In the genomic region with DNA sequence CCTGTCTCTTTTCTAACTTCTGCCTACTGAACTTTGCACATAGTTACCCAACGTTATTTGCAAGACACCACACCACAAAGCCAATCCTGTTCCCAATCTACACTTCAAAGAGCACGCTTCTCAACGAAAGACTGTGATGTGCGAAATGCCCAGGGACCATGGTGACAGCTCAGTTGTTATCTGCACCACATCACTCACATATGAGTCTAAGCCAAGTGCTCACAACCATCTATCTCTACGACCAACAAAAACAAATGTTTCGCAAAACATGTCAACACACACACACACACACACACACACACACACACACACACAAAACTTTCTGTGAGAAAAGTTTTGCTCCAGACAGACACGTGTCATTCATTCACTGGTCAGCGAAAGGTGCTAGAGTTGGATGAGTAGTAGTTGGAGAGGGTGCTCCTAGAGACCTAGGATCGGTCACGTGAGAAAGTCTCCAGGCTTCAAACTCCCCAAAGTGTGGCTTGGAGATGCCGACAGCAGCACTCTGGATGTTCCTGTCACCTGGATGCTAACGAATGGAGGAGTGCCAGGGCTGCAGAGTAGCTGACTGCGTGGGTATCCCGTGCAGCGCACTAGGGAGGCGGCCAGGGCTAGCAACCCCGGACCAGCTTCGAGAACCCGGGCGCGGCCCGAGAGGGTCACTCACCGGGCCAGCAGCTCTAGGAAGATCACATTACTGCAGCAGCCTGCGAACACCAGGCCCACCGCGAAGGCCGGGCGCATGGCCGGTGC, we compare ENCODE assay signal across 7 mouse cellular contexts. TPM values are rescaled to one million over a fixed set of nuclear protein-coding genes. Genes with fewer than 3 reads are reported as not detected.
DNase-seq lines count a peak whose midpoint lies in the region; ATAC-seq lines count a peak whose summit lies in the region.

No protein-coding gene starts in this region.

- peaks cover 5% of the 10 kb centered on the region; the same call in 1 of the 2 replicates for H3K4me1 ChIP-seq in neural tube, embryonic 11.5 days (ENCODE audit: control insufficient read depth, insufficient read depth, low read length)
- H3K4me1 ChIP-seq in hindbrain, embryonic 13.5 days (replicated peaks), result peaks cover 13% of the 10 kb centered on the region

- WGBS in neural tube, embryonic 11.5 days, result 2% methylated on average over 29 of the region's 29 CpGs
- WGBS in hindbrain, embryonic 13.5 days, result 3% methylated on average over 29 of the region's 29 CpGs

- no peak for DNase-seq in neural tube, embryonic 11.5 days (ENCODE audit: low spot score)
- DNase-seq in neural tube, embryonic 10.5 days (ENCODE audit: extremely low spot score, low spot score), result no peak
- DNase-seq in c-Kit-negative CD71-positive TER-119-positive erythroid progenitor cells, embryonic 14.5 days (ENCODE audit: low read depth, low spot score), result peak; percentile 46
- DNase-seq in right cerebral cortex, postnatal 4 days, result no peak
- no peak for DNase-seq in gastrocnemius, postnatal 36 days

- H3K4me2 ChIP-seq in neural tube, embryonic 11.5 days (ENCODE audit: low read depth), result peak overlapping the region; percentile 76
- H3K4me2 ChIP-seq in hindbrain, embryonic 13.5 days, result peak overlapping the region; percentile 80

- no peaks in the 10 kb centered on the region for H3K36me3 ChIP-seq in neural tube, embryonic 11.5 days (ENCODE audit: control insufficient read depth, insufficient read depth, low read length)
- no peaks in the 10 kb centered on the region for H3K36me3 ChIP-seq in hindbrain, embryonic 13.5 days

- no peaks in the 10 kb centered on the region for H3K9me3 ChIP-seq in neural tube, embryonic 11.5 days (ENCODE audit: control insufficient read depth, low read length)
- H3K9me3 ChIP-seq in hindbrain, embryonic 13.5 days, result no peaks in the 10 kb centered on the region; the same call in 1 of the 2 replicates

- ATAC-seq in neural tube, embryonic 11.5 days (ENCODE audit: insufficient read depth, low FRiP score, low TSS enrichment), result peak; percentile 80
- ATAC-seq in hindbrain, embryonic 13.5 days (ENCODE audit: low FRiP score), result peak; percentile 90
- ATAC-seq in megakaryocyte, adult 5-6 weeks (ENCODE audit: poor library complexity, severe bottlenecking), result peak; percentile 13

- intact Hi-C loops in gastrocnemius, postnatal 36 days (cut with DNase I), result no loop called here

- no peaks in the 10 kb centered on the region for H3K27me3 ChIP-seq in neural tube, embryonic 11.5 days (ENCODE audit: control insufficient read depth, insufficient read depth, low read length)
- no peaks in the 10 kb centered on the region for H3K27me3 ChIP-seq in hindbrain, embryonic 13.5 days

- H3K9ac ChIP-seq in neural tube, embryonic 11.5 days (ENCODE audit: low read length), result peak overlapping the region; percentile 86
- peak overlapping the region; percentile 89 for H3K9ac ChIP-seq in hindbrain, embryonic 13.5 days

- H3K4me3 ChIP-seq in neural tube, embryonic 11.5 days (ENCODE audit: low read depth, low read length), result peak overlapping the region; percentile 79
- peak overlapping the region; percentile 85 for H3K4me3 ChIP-seq in hindbrain, embryonic 13.5 days

- H3K27ac ChIP-seq in neural tube, embryonic 11.5 days (ENCODE audit: low read depth, low read length), result no peak overlapping the region
- H3K27ac ChIP-seq in hindbrain, embryonic 13.5 days, result peak overlapping the region; percentile 77

RNA-seq across cellular contexts. Expression of a gene that starts 0.6 kb away (rescaled TPM):
- 49.3 and 51.2 TPM in 2 replicates for polyA plus RNA-seq in neural tube, embryonic 11.5 days (2014; fragmentation: Nextera tagmentation; extraction: Ambion mirVana)
- polyA plus RNA-seq in hindbrain, embryonic 13.5 days (2015; fragmentation: Nextera tagmentation; extraction: Ambion mirVana), result 36.8 and 40.7 TPM in 2 replicates
- total RNA-seq in megakaryocyte, adult 5-6 weeks (2015), result 20.1 and 22.1 TPM in 2 replicates
- total RNA-seq in megakaryocyte, adult 5-6 weeks (2017), result 12.8 and 17.2 TPM in 2 replicates
- 1 to 10 TPM; 5.6 to 5.8 TPM for total RNA-seq in gastrocnemius, postnatal 36 days (2021)

Comparison
In these comparisons a context has a peak if more than half of its experiments do, and no peak if none do; other contexts are left out.
1. ATAC-seq: peak in every context shown above with its lines; median percentile 90 in hindbrain, embryonic 13.5 days; 80 in neural tube, embryonic 11.5 days; 13 in megakaryocyte, adult 5-6 weeks.